ENCODE assay signal across 9 mouse cellular contexts in the genomic region with DNA sequence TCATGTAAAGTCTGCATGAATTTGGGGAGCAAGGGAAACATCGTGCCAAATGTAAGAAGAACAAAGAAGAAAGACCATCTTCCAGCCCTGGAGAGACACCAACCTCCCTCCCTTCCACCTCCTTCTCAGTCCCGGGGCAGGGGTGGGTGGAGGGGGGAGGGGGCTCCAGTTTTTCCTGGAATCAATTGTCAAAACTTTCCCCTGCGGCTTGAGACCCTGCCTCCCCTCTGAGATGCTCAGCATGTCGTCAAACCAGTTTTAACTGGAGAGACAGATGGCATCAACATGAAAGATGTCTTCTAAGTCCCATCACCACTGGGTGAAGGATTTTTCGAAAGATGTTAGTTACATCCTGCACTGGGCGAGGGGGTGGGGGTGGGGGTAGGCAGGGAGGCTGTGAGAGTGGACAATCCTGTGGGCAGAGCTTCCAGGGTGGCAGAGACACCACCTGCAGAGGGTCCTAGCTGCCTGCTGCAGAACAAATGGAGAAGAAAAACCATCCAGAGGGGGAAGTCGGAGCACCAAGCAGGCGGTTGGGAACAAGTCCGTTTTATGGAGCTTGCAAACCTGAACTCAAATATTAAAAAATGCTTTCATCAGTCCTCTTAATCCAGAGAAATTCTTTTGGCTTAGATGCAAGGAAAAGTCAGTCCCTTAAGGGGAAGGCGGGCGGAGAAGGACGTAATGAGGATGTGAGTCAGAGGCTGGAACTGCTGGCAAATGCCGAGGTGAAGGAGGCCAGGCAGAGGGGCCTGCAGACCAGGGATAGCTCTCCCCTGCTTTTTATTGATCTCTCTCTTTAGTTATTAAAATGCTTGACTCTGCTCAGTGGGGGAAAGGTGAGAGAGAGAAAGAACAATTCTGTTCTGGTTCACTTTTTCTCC.
DNase-seq lines count a peak whose midpoint lies in the region; ATAC-seq and TF ChIP-seq lines count a peak whose summit lies in the region.
"Had no signal": no experiment of that assay in that cellular context is flagged by ENCODE, and none has a peak within 500 bp of the region (broad histone marks: within the 10 kb centered on the region; RNA-seq: fewer than 3 reads in every experiment).

No protein-coding gene starts in this region.

- H3K9me3 ChIP-seq in intestine, postnatal 0 days (ENCODE audit: control insufficient read depth): no peaks in the 10 kb centered on the region
- no peaks in the 10 kb centered on the region for H3K9me3 ChIP-seq in stomach, embryonic 15.5 days

- TF ChIP-seq CTCF in Patski (IDR thresholded peaks at IDR 0.05): peak; percentile 15
- no peak for TF ChIP-seq CTCF in intestine, postnatal 0 days (IDR thresholded peaks at IDR 0.05; ENCODE audit: low read depth)

- DNase-seq in 3134 (ENCODE audit: extremely low read depth, insufficient read length, low spot score): peak; percentile 67
- DNase-seq in Patski (ENCODE audit: low read depth, low spot score): peak; percentile 85
- peak; percentile 34 to 53 for DNase-seq in gastrocnemius, adult 8-10 months (ENCODE audit: low spot score in 2 of 2)
- no peak for DNase-seq in right cerebral cortex, postnatal 25 days
- DNase-seq in spleen, adult 18-20 months: no peak

- POLR2A ChIA-PET in Patski (lab: Charles Lee): interaction anchor here (0.6 to 1.6 kb wide), 4 partner anchors 12 to 582 kb away, joined by 3 to 5 read pairs (median 4); no protein-coding TSS in a partner anchor

- no peaks in the 10 kb centered on the region for H3K4me1 ChIP-seq in intestine, postnatal 0 days (replicated peaks; ENCODE audit: control insufficient read depth, insufficient read depth, low read length)
- H3K4me1 ChIP-seq in stomach, embryonic 15.5 days: peaks cover 8% of the 10 kb centered on the region

- in situ Hi-C loops in Patski (cut with MboI; ENCODE audit: low pct_unique_long_range_greater_than_20kb): no loop called here

- no peaks in the 10 kb centered on the region for H3K27me3 ChIP-seq in Patski
- H3K27me3 ChIP-seq in intestine, postnatal 0 days (replicated peaks; ENCODE audit: control insufficient read depth, insufficient read depth, low read length): no peaks in the 10 kb centered on the region
- H3K27me3 ChIP-seq in stomach, embryonic 15.5 days (replicated peaks): no peaks in the 10 kb centered on the region

- WGBS in intestine, postnatal 0 days: 24% methylated on average over 13 of the region's 13 CpGs
- WGBS in stomach, embryonic 15.5 days: 16% methylated on average over 13 of the region's 13 CpGs

- peak; percentile 97 for ATAC-seq in Patski
- ATAC-seq in intestine, postnatal 0 days: peak; percentile 36; the same call in 1 of the 2 replicates
- ATAC-seq in stomach, embryonic 15.5 days (ENCODE audit: insufficient read depth, low FRiP score, low read depth): peak; percentile 72
- ATAC-seq in monocyte, adult 5-6 weeks (replicated peaks; ENCODE audit: insufficient number of reproducible peaks, low FRiP score, low TSS enrichment, poor library complexity, severe bottlenecking): no peak

- no peak overlapping the region for H3K4me2 ChIP-seq in intestine, postnatal 0 days (replicated peaks; ENCODE audit: low read depth)
- no peak overlapping the region for H3K4me2 ChIP-seq in stomach, embryonic 15.5 days

- H3K36me3 ChIP-seq in intestine, postnatal 0 days (ENCODE audit: control insufficient read depth, insufficient read depth): no peaks in the 10 kb centered on the region
- H3K36me3 ChIP-seq in stomach, embryonic 15.5 days: no peaks in the 10 kb centered on the region

- no peak overlapping the region for H3K27ac ChIP-seq in intestine, postnatal 0 days (ENCODE audit: low read depth, low read length)
- peak overlapping the region; percentile 77 for H3K27ac ChIP-seq in stomach, embryonic 15.5 days
- H3K27ac ChIP-seq: macrophage had no signal

- H3K4me3 ChIP-seq in intestine, postnatal 0 days (ENCODE audit: low read depth, low read length): no peak overlapping the region
- H3K4me3 ChIP-seq in stomach, embryonic 15.5 days (replicated peaks): no peak overlapping the region

- CTCF ChIA-PET in Patski (lab: Charles Lee): interaction anchor here (1.0 kb wide), 3 partner anchors 25 to 74 kb away, joined by 3 read pairs; no protein-coding TSS in a partner anchor

- H3K9ac ChIP-seq in intestine, postnatal 0 days (ENCODE audit: low read depth, low read length): no peak overlapping the region
- no peak overlapping the region for H3K9ac ChIP-seq in stomach, embryonic 15.5 days

Comparison
In these comparisons a context has a peak if more than half of its experiments do, and no peak if none do; other contexts are left out.
1. DNase-seq: peak in 3134 (single experiment), Patski (single experiment) and gastrocnemius, adult 8-10 months (2 of 2); none in right cerebral cortex, postnatal 25 days (single experiment) and spleen, adult 18-20 months (0 of 2).